Mouse (Mus musculus) thymus, postnatal 25 days (tissue): ENCODE results near the gene Srrm1.
A peak's percentile ranks its signal among the peaks of the same experiment; 100 is the strongest.

ENCODE experiments used
- DNase-seq: peaks from one replicate; pipeline ENCODE4 v3.0.0; 2022

Srrm1 gene

GRCm38 (mm10) chr4:135353794-135354450, 801 bp upstream of the Srrm1 start:
- DNase-seq: peak; percentile 33

GRCm38 (mm10) chr4:135352326-135353065, 625 bp downstream of the Srrm1 start:
- DNase-seq: no peak

- no peak for DNase-seq
Measured at GRCm38 (mm10) chr4:135337376-135337942, 15.7 kb downstream of the Srrm1 start.

GRCm38 (mm10) chr4:135336023-135336357, 17.1 kb downstream of the Srrm1 start:
- DNase-seq: no peak

GRCm38 (mm10) chr4:135335327-135336022, 17.6 kb downstream of the Srrm1 start:
- DNase-seq: no peak

- DNase-seq: no peak
Measured at GRCm38 (mm10) chr4:135326469-135326868, 26.7 kb downstream of the Srrm1 start.

GRCm38 (mm10) chr4:135326046-135326445, 27.1 kb downstream of the Srrm1 start:
- no peak for DNase-seq

- no peak for DNase-seq
Measured at GRCm38 (mm10) chr4:135323021-135323420, 30.1 kb downstream of the Srrm1 start.

- DNase-seq: peak; percentile 56
Measured at GRCm38 (mm10) chr4:135317966-135318365, 35.2 kb downstream of the Srrm1 start.

GRCm38 (mm10) chr4:135317539-135317938, 35.6 kb downstream of the Srrm1 start:
- no peak for DNase-seq

- DNase-seq: no peak
Measured at GRCm38 (mm10) chr4:135315287-135315686, 37.8 kb downstream of the Srrm1 start.

GRCm38 (mm10) chr4:135314419-135314832, 38.7 kb downstream of the Srrm1 start:
- no peak for DNase-seq

GRCm38 (mm10) chr4:135313761-135314241, 39.3 kb downstream of the Srrm1 start:
- DNase-seq: peak; percentile 26

GRCm38 (mm10) chr4:135313111-135313691, 39.9 kb downstream of the Srrm1 start:
- DNase-seq: peak; percentile 10

- DNase-seq: no peak
Measured at GRCm38 (mm10) chr4:135312706-135313105, 40.4 kb downstream of the Srrm1 start.

GRCm38 (mm10) chr4:135310371-135310770, 42.8 kb downstream of the Srrm1 start:
- no peak for DNase-seq

GRCm38 (mm10) chr4:135309726-135310125, 43.4 kb downstream of the Srrm1 start:
- no peak for DNase-seq

GRCm38 (mm10) chr4:135309112-135309659, 43.9 kb downstream of the Srrm1 start:
- no peak for DNase-seq

- no peak for DNase-seq
Measured at GRCm38 (mm10) chr4:135306971-135307632, 46.0 kb downstream of the Srrm1 start.

GRCm38 (mm10) chr4:135306533-135306932, 46.6 kb downstream of the Srrm1 start:
- DNase-seq: no peak

GRCm38 (mm10) chr4:135302261-135302660, 50.9 kb downstream of the Srrm1 start:
- DNase-seq: no peak

- DNase-seq: no peak
Measured at GRCm38 (mm10) chr4:135301166-135301565, 52.0 kb downstream of the Srrm1 start.
